Mouse (Mus musculus) MEL (cell line): ENCODE measurements around the gene Cdca5.

Experiments used
- BHLHE40 ChIP-seq: IDR thresholded peaks from 2 replicates; pipeline ENCODE4 v1.6.1; 2012; ENCODE audit warnings: low read depth, mild to moderate bottlenecking, inconsistent platforms, low read length, improper control_type of control experiment, borderline replicate concordance
- CTCF ChIP-seq, 3 experiments: IDR thresholded peaks in 2 of 3; conservative IDR thresholded peaks in 1 of 3; 2 replicates each; pipeline ENCODE4 v1.5.1; 2011 to 2012; ENCODE audit warnings: low read length in 3 of 3, low read depth in 2 of 3, mild to moderate bottlenecking in 2 of 3, improper control_type of control experiment in 1 of 3, inconsistent platforms in 1 of 3, mixed read lengths in 1 of 3, moderate library complexity in 1 of 3; ENCODE audit not compliant: control insufficient read depth in 1 of 3, insufficient read depth in 1 of 3, poor library complexity in 1 of 3, severe bottlenecking in 1 of 3
- EP300 ChIP-seq, 2 experiments: IDR thresholded peaks; 2 replicates each; pipeline ENCODE4 v1.6.1; 2011; ENCODE audit warnings: improper control_type of control experiment in 2 of 2, low read length in 2 of 2, low read depth in 1 of 2, mild to moderate bottlenecking in 1 of 2
- ETS1 ChIP-seq: IDR thresholded peaks from 2 replicates; pipeline ENCODE4 v1.6.1; 2012; ENCODE audit warnings: low read depth, mild to moderate bottlenecking, inconsistent platforms, low read length, improper control_type of control experiment, moderate library complexity
- GABPA ChIP-seq: IDR thresholded peaks from 2 replicates; pipeline ENCODE4 v1.6.1; 2012; ENCODE audit warnings: low read depth, mild to moderate bottlenecking, inconsistent platforms, low read length, improper control_type of control experiment, moderate library complexity
- GATA1 ChIP-seq: IDR thresholded peaks from 2 replicates; pipeline ENCODE4 v1.6.1; 2011; ENCODE audit warnings: low read depth, low read length, improper control_type of control experiment
- HCFC1 ChIP-seq: IDR thresholded peaks from 2 replicates; pipeline ENCODE4 v1.6.1; 2012; ENCODE audit warnings: low read depth, mild to moderate bottlenecking, inconsistent platforms, low read length, improper control_type of control experiment, moderate library complexity
- KAT2A ChIP-seq: conservative IDR thresholded peaks from 2 replicates; pipeline ENCODE4 v1.6.1; 2012; ENCODE audit warnings: low read depth, low read length, improper control_type of control experiment, inconsistent platforms
- MYB ChIP-seq: IDR thresholded peaks from 2 replicates; pipeline ENCODE4 v1.6.1; 2011; ENCODE audit warnings: mild to moderate bottlenecking, low read depth, low read length, improper control_type of control experiment
- POLR2A ChIP-seq, 2 experiments: IDR thresholded peaks; 2 replicates each; pipeline ENCODE4 v1.6.1; 2011 to 2012; ENCODE audit warnings: low read length in 2 of 2, mild to moderate bottlenecking in 2 of 2, control low read depth in 1 of 2, improper control_type of control experiment in 1 of 2, low read depth in 1 of 2, moderate library complexity in 1 of 2; ENCODE audit not compliant: control insufficient read depth in 1 of 2, insufficient read depth in 1 of 2, poor library complexity in 1 of 2
- RCOR1 ChIP-seq: IDR thresholded peaks from 2 replicates; pipeline ENCODE4 v1.6.1; 2012; ENCODE audit warnings: low read depth, mild to moderate bottlenecking, inconsistent platforms, low read length, improper control_type of control experiment
- TAL1 ChIP-seq: IDR thresholded peaks from 2 replicates; pipeline ENCODE4 v1.6.1; 2012; ENCODE audit warnings: mild to moderate bottlenecking, inconsistent platforms, low read length, moderate library complexity, mixed read lengths
- USF1 ChIP-seq: IDR thresholded peaks from 2 replicates; pipeline ENCODE4 v1.6.1; 2014; ENCODE audit warnings: low read depth, mild to moderate bottlenecking, inconsistent platforms, low read length, improper control_type of control experiment, moderate library complexity
- ZMIZ1 ChIP-seq: IDR thresholded peaks from 2 replicates; pipeline ENCODE4 v1.6.1; 2012; ENCODE audit warnings: low read depth, mild to moderate bottlenecking, inconsistent platforms, low read length, improper control_type of control experiment, moderate library complexity

DNA sequence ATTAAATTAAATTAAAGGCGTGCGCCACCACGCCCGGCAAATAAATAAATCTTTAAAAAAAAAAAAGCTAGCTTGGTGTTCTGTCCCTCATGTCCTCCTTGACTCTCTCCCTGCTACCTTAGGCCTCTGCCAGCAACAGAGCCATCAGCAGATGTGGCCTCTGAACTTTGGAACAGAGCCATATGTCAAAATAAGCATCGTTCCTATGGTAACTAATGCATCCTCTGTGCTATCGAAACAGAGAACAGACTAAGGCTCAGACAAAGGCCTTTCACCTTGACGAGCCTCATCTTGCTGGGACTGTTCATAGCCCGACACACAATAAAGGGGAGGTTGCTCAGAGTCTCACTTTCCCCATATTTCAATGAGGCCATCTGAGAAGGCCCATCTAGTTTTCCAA lies 38.5 kb downstream of the Cdca5 start:
- no peak for TF ChIP-seq GABPA
- TF ChIP-seq RCOR1, result no peak
- no peak for TF ChIP-seq EP300 (IDR thresholded peaks at IDR 0.05; ENCODE audit: low read depth in 1 of 2, low read length in 2 of 2)
- no peak for TF ChIP-seq CTCF (IDR thresholded peaks at IDR 0.05 in 2 of 3, conservative IDR thresholded peaks at IDR 0.05 in 1 of 3; ENCODE audit: control insufficient read depth in 1 of 3, insufficient read depth in 1 of 3, low read depth in 2 of 3, low read length in 3 of 3, poor library complexity in 1 of 3, severe bottlenecking in 1 of 3)
- no peak for TF ChIP-seq ETS1
- TF ChIP-seq HCFC1, result no peak
- TF ChIP-seq ZMIZ1, result no peak
- no peak for TF ChIP-seq TAL1
- no peak for TF ChIP-seq POLR2A (IDR thresholded peaks at IDR 0.05; ENCODE audit: control insufficient read depth in 1 of 2, insufficient read depth in 1 of 2, low read depth in 1 of 2, low read length in 2 of 2, poor library complexity in 1 of 2)
- TF ChIP-seq KAT2A, result no peak
- no peak for TF ChIP-seq BHLHE40
- no peak for TF ChIP-seq USF1
- no peak for TF ChIP-seq MYB
- TF ChIP-seq GATA1, result no peak
